Mouse (Mus musculus) kidney, embryonic 14.5 days (tissue): ENCODE measurements around the gene Olfr90. TPM values are rescaled to one million over a fixed set of nuclear protein-coding genes. Genes with fewer than 3 reads are reported as not detected.

ENCODE experiments used
- ATAC-seq: fragments of 200-750 bp; cut with Nextera tagmentation; 2 replicates; pipeline ENCODE4 v1.8.0; 2017; ENCODE audit warnings: moderate number of reproducible peaks, mild to moderate bottlenecking, moderate TSS enrichment, moderate library complexity; ENCODE audit not compliant: low FRiP score, low TSS enrichment
- H3K27ac ChIP-seq: fragments of 300-500 bp; sonication (generic); 2 replicates; pipeline ENCODE4 v1.5.1; 2014; ENCODE audit warnings: low read depth, mild to moderate bottlenecking, low read length, moderate library complexity, mixed read lengths
- H3K27me3 ChIP-seq: fragments of 300-500 bp; sonication (generic); 2 replicates; pipeline ENCODE4 v1.6.1; 2014; ENCODE audit warnings: mild to moderate bottlenecking, low read length; ENCODE audit not compliant: control insufficient read depth, insufficient read depth
- H3K36me3 ChIP-seq: fragments of 300-500 bp; sonication (generic); 2 replicates; pipeline ENCODE4 v1.6.1; 2014; ENCODE audit warnings: low read length, mixed read lengths; ENCODE audit not compliant: control insufficient read depth, insufficient read depth
- H3K4me1 ChIP-seq: fragments of 300-500 bp; sonication (generic); 2 replicates; pipeline ENCODE4 v1.6.1; 2014; ENCODE audit warnings: low read length, mixed read lengths; ENCODE audit not compliant: control insufficient read depth, insufficient read depth
- H3K4me2 ChIP-seq: fragments of 300-500 bp; sonication (generic); replicated peaks from 2 replicates; pipeline ENCODE4 v1.6.1; 2014; ENCODE audit warnings: low read depth, mild to moderate bottlenecking, low read length
- H3K4me3 ChIP-seq: fragments of 300-500 bp; sonication (generic); 2 replicates; pipeline ENCODE4 v1.5.1; 2014; ENCODE audit warnings: mild to moderate bottlenecking, low read length
- H3K9ac ChIP-seq: fragments of 300-500 bp; sonication (generic); 2 replicates; pipeline ENCODE4 v1.6.1; 2014; ENCODE audit warnings: low read depth, mild to moderate bottlenecking, low read length, moderate library complexity
- H3K9me3 ChIP-seq: fragments of 300-500 bp; sonication (generic); 2 replicates; pipeline ENCODE4 v1.6.1; 2016; ENCODE audit warnings: low read length; ENCODE audit not compliant: control insufficient read depth
- WGBS: fragments of 180-500 bp; shearing (Covaris S2); extraction: QIAGEN DNeasy Blood & Tissue Kit; methylation state at CpG from one replicate; pipeline ENCODE4 v1.1.7; 2014; 5-methylcytosine and 5-hydroxymethylcytosine counted together
- polyA plus RNA-seq: library from polyadenylated mRNA; unstranded; fragments of >200 nt; fragmentation: Nextera tagmentation; extraction: Ambion mirVana; gene quantifications from 2 replicates; pipeline ENCODE4 v1.2.1, GENCODE M21; 2014

The Olfr90 gene
- polyA plus RNA-seq, 1 experiment from 2014 or later, result not detected

DNA sequence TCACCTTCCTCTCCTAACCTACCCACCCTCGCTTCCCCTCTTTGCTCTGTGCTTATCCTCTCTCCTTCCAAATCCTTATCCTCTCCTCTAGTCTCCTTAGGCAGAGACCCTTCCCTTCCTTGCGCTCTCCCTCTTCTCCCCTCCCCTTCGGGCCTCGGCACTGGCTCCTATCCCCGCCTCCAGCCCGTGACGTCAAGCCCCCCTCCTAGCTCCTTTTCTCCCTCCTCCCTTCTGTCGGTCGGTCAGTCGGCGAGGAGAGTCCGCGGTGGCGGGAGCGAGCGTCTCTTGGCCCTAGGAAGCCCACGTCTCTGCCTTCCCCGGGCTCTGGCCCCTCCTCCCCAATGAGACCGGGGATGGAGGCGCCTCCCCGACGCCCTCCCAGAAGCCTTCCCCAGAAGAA is 37.9 kb downstream of the Olfr90 start:
- H3K4me2 ChIP-seq, result peak overlapping the region; percentile 82
- H3K27ac ChIP-seq, result no peak overlapping the region
- no peaks in the 10 kb centered on the region; the same call in 1 of the 2 replicates for H3K27me3 ChIP-seq
- no peaks in the 10 kb centered on the region for H3K9me3 ChIP-seq
- peak overlapping the region; percentile 58 for H3K4me3 ChIP-seq
- peak overlapping the region; percentile 62; the same call in 1 of the 2 replicates for H3K9ac ChIP-seq
- peaks cover 18% of the 10 kb centered on the region for H3K4me1 ChIP-seq
- peaks cover 5% of the 10 kb centered on the region; the same call in 1 of the 2 replicates for H3K36me3 ChIP-seq
- ATAC-seq, result peak; percentile 52
- WGBS, result 2% methylated on average over 22 of the region's 22 CpGs

GRCm38 (mm10) chr17:37049570-37050310 is 38.6 kb downstream of the Olfr90 start:
- Histone ChIP-seq H3K27ac (no peak overlapping the region), H3K9ac (peak overlapping the region; percentile 62), H3K4me2 (peak overlapping the region; percentile 82), H3K4me3 (peak overlapping the region; percentile 58), H3K27me3 (no peaks in the 10 kb centered on the region; the same call in 1 of the 2 replicates), H3K4me1 (peaks cover 18% of the 10 kb centered on the region), H3K9me3 (no peaks in the 10 kb centered on the region), H3K36me3 (no peaks in the 10 kb centered on the region; the same call in 1 of the 2 replicates)
- ATAC-seq, result peak; percentile 5; the same call in 1 of the 2 replicates
- 3% methylated on average over 39 of the region's 39 CpGs for WGBS

GRCm38 (mm10) chr17:37048383-37048782 is 39.9 kb downstream of the Olfr90 start:
- H3K27ac ChIP-seq, result no peak overlapping the region
- H3K9ac ChIP-seq, result no peak overlapping the region
- ATAC-seq, result no peak
- no peaks in the 10 kb centered on the region for H3K9me3 ChIP-seq
- H3K4me3 ChIP-seq, result no peak overlapping the region
- H3K4me2 ChIP-seq, result no peak overlapping the region
- peaks cover 18% of the 10 kb centered on the region for H3K4me1 ChIP-seq
- no peaks in the 10 kb centered on the region for H3K36me3 ChIP-seq
- no peaks in the 10 kb centered on the region; the same call in 1 of the 2 replicates for H3K27me3 ChIP-seq
- 72% methylated on average over 7 of the region's 7 CpGs for WGBS

- Histone ChIP-seq H3K4me1 (peaks cover 18% of the 10 kb centered on the region), H3K9me3 (no peaks in the 10 kb centered on the region), H3K9ac (no peak overlapping the region), H3K4me3 (no peak overlapping the region), H3K27me3 (no peaks in the 10 kb centered on the region; the same call in 1 of the 2 replicates), H3K27ac (no peak overlapping the region), H3K36me3 (no peaks in the 10 kb centered on the region), H3K4me2 (no peak overlapping the region)
- 26% methylated on average over 3 of the region's 3 CpGs for WGBS
- no peak for ATAC-seq
Measured at GRCm38 (mm10) chr17:37047981-37048380, 40.3 kb downstream of the Olfr90 start.

DNA sequence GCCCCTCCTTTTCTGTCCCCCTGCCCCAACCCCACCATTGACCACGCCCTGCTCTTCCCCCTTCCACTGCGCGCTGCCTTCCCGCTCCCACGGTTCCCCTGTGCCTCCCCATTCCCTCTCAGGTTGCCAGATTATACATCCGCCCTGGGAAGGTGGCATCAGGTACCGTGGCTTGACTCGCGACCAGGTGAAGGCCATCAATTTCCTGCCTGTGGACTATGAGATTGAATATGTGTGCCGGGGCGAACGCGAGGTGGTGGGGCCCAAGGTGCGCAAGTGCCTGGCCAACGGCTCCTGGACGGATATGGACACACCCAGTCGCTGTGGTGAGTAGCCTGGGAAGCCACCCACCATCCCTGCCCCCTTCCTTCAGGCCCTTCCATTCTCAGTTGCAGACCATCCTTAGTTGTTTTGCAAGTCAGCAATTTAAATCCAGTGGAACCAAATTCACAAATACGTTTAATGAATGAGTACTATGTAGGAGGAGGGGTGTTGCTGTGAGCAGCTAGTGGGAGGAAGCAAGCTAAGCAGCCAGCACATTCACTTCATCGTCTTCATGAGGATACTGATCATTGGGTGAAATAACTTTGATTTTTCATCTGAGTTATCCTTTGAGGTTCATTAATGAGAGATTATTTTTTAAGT is 40.8 kb downstream of the Olfr90 start:
- peak overlapping the region; percentile 77 for H3K4me3 ChIP-seq
- WGBS, result 15% methylated on average over 19 of the region's 19 CpGs
- H3K9ac ChIP-seq, result peak overlapping the region; percentile 90; the same call in 1 of the 2 replicates

GRCm38 (mm10) chr17:37046312-37047112 is 41.8 kb downstream of the Olfr90 start:
- H3K9ac ChIP-seq, result peak overlapping the region; percentile 90
- peaks cover 18% of the 10 kb centered on the region for H3K4me1 ChIP-seq
- no peaks in the 10 kb centered on the region; the same call in 1 of the 2 replicates for H3K27me3 ChIP-seq
- H3K4me2 ChIP-seq, result peak overlapping the region; percentile 90
- H3K36me3 ChIP-seq, result no peaks in the 10 kb centered on the region
- WGBS, result 3% methylated on average over 29 of the region's 58 CpGs
- ATAC-seq, result peak; percentile 77
- peak overlapping the region; percentile 26; the same call in 1 of the 2 replicates for H3K27ac ChIP-seq
- H3K4me3 ChIP-seq, result peak overlapping the region; percentile 77
- no peaks in the 10 kb centered on the region for H3K9me3 ChIP-seq

More for the DNA sequence above, 40.8 kb downstream of the Olfr90 start:
- Histone ChIP-seq H3K4me2 (peak overlapping the region; percentile 90), H3K27ac (no peak overlapping the region), H3K4me1 (peaks cover 18% of the 10 kb centered on the region), H3K36me3 (no peaks in the 10 kb centered on the region), H3K27me3 (no peaks in the 10 kb centered on the region; the same call in 1 of the 2 replicates), H3K9me3 (no peaks in the 10 kb centered on the region)
- ATAC-seq, result no peak

- H3K36me3 ChIP-seq, result no peaks in the 10 kb centered on the region
- peak within 1 kb of the TSS; percentile 90 for H3K4me2 ChIP-seq
- H3K4me3 ChIP-seq, result peak within 1 kb of the TSS; percentile 77
- no peaks in the 10 kb centered on the region; the same call in 1 of the 2 replicates for H3K27me3 ChIP-seq
- peak within 1 kb of the TSS; percentile 90 for H3K9ac ChIP-seq
- under 1% methylated on average over 43 of the region's 55 CpGs for WGBS
- peak within 1 kb of the TSS; percentile 26; the same call in 1 of the 2 replicates for H3K27ac ChIP-seq
- no peaks in the 10 kb centered on the region for H3K9me3 ChIP-seq
- peaks cover 15% of the 10 kb centered on the region for H3K4me1 ChIP-seq
- peak; percentile 86 for ATAC-seq
Measured at GRCm38 (mm10) chr17:37045611-37046311, 42.5 kb downstream of the Olfr90 start, which contains the start of gene Gabbr1. TSS of gene Gabbr1 (plus strand) at chr17:37045966.

GRCm38 (mm10) chr17:37044651-37045244 is 43.6 kb downstream of the Olfr90 start:
- H3K9me3 ChIP-seq, result no peaks in the 10 kb centered on the region
- no peak for ATAC-seq
- H3K36me3 ChIP-seq, result no peaks in the 10 kb centered on the region
- peaks cover 14% of the 10 kb centered on the region for H3K4me1 ChIP-seq
- H3K4me3 ChIP-seq, result peak overlapping the region; percentile 77; the same call in 1 of the 2 replicates
- H3K27ac ChIP-seq, result no peak overlapping the region
- 78% methylated on average over 7 of the region's 7 CpGs for WGBS
- H3K9ac ChIP-seq, result no peak overlapping the region
- H3K4me2 ChIP-seq, result peak overlapping the region; percentile 90
- no peaks in the 10 kb centered on the region; the same call in 1 of the 2 replicates for H3K27me3 ChIP-seq
